Mouse (Mus musculus) embryo, embryonic 11.5 days (tissue): ENCODE measurements at regions not wholly inside any gene's neighbourhood (a gene's known extent, or its start where the extent isn't known, plus 50 kb on each side); places are given as distances from the start of the nearest gene placed in this dataset.

ENCODE experiments used
- DNase-seq: peaks from one replicate; pipeline ENCODE4 v3.0.0-alpha.2; 2012; ENCODE audit warnings: low read depth, low spot score

DNA sequence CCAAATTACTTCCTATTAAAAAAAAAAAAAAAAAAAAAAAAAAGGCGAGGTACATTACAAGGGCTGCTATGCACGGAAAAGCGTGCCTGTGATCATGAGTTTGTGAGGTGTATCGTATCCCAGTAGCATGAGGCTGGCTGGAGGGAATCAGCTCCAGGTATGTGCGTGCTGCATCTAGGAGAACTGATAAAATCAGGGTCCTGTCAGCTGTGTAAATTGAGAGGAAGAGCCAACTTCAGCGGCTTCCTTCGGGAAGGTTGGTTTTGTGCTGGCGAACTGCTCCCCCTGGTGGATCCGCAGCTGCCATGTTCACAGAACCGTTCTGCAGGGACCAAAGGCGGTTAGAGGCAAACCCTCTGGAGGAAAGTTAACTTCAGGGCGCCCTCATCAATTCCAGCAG is 60.8 kb upstream of the Gm10295 start:
- peak; percentile 77 for DNase-seq

DNA sequence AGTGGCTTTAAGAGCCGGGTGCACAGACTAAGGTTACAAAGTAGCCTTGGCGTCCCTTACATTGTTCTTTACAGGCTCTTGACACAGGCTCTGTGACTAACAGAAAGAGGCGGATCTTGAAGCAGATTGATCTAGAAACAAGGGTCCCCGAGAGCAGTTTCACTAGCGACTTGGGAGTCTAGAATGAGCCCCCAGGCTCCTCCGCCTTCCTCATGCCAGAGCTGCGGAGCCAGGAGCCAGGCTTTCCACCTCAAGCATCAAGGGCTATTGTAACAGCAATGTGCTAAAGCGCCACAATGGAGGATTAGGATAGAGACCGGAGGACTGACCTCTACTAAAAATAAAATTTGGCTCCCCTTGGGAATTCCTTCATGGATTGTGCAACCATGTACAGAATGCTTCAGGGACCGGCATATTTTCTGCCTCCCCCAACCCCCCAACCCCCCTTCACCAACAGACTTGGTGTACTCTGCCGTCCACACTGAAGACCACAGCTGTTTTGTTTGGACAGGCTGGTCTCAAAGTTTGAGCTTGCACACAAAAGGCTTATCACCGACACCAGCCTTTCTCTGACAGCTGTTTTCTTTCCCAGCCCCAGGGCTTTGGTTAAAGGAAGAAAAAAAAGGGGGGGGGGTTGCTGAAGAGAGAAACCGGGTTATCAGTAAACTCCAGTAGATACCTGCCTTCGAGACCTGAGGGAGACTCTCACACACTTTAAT is 60.2 kb upstream of the Gm10295 start:
- peak; percentile 35 for DNase-seq

DNA sequence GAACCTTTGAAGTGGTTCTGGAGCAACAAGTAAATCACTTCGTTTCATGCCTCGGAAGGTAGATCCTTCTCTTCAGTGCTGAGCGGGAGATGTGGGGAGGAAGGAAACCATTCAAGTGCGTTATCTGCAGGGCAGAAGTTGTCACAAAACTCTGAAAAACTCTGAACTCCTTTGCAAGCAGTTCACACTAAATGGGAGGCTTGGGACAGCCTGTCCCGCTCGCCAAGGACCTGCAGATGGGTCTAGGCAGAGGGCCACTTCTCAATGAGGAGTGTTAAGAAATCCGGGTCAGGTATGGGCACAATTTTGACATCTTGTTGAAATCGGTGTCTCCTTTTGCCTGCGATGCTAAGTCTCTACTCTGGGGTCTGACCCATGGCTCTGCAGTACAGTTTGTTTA is 58.6 kb upstream of the Gm10295 start:
- no peak for DNase-seq

DNA sequence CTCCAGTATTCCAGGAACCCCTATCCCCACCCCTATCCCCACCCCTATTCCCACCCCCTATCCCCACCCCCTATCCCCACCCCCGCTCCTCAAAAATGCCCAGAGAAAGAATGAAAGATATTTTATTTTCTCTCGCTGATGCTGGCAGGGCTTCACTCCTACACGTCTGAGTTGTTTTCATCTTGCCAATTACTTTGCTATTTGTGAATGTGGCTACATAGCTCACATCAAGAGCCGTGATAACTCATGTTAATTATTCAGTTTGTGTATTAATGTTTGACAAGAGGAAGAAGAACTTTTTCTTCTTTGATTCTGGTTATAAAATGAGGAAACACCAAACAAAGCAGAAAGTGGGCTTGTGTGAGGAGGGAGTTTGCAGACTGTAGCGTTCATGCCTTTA is 57.8 kb upstream of the Gm10295 start:
- DNase-seq: no peak

DNA sequence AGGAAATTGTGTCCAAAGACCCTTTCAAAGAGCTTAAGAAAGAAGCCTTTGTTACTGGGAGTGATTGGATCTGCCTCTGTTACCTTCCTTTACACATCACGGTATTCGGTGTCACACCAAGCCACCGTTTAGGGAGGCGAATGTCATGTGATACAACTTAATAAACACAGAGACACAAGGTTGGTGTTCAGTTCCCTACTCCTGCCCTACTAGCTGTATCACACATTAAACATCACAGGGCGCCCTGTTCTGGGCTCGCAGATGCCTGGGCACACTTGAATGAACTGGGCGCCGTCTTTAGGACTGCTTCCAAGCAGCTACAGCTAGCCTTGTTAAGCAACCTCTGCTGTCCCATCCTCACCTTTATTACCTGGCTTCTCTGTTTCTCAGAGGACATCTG is 55.0 kb upstream of the Gm10295 start:
- DNase-seq: no peak
